Mouse (Mus musculus) E14TG2a.4 (cell line): ENCODE data around the gene Gm15107.
"Not testable (repeated sequence)": the region's sequence is repeated elsewhere in the genome, so short reads cannot be mapped to it uniquely, and the experiment has no call there.

Source experiments
- H3K27me3 ChIP-seq: 2 replicates; pipeline ENCODE4 v1.6.1; 2014; ENCODE audit warnings: low read length, control low read depth; ENCODE audit not compliant: insufficient read depth
- H3K36me3 ChIP-seq: 2 replicates; pipeline ENCODE4 v1.6.1; 2014; ENCODE audit warnings: low read length, control low read depth; ENCODE audit not compliant: insufficient read depth
- H3K4me1 ChIP-seq: replicated peaks from 2 replicates; pipeline ENCODE4 v1.6.1; 2014; ENCODE audit warnings: low read depth, low read length, control low read depth
- H3K4me3 ChIP-seq: replicated peaks from 2 replicates; pipeline ENCODE4 v1.5.1; 2014; ENCODE audit warnings: mild to moderate bottlenecking, low read length
- H3K9me3 ChIP-seq: 2 replicates; pipeline ENCODE4 v1.6.1; 2014; ENCODE audit warnings: low read length, control low read depth

Gm15107 gene

DNA sequence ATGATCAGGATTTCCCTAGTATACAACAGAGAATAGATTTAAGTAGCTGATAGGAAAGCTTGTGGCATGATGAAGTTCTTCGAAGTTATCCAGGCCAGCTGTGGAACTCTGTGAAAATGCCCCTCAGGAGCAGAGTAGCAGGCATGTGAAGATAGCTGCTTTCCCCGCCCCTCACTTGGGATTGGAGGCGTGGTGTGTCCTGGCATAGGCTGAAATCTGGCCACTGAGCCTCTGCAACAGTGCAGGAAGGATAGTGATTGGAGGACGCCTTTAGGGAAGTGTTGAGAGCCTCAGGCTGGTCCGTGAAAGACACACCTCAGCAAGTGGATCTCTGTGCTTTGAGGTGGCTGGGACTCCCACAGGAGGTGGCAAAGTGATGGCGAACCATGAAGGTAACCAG is at the start of gene Gm15107:
Gm15107 (plus strand) TSS at position 301 of the 400 bp plus-strand sequence.
- H3K4me3 ChIP-seq, H3K36me3 ChIP-seq, H3K27me3 ChIP-seq, H3K9me3 ChIP-seq, H3K4me1 ChIP-seq: not testable (repeated sequence)
